12 mouse cellular contexts compared by ENCODE assay signal in the genomic region with DNA sequence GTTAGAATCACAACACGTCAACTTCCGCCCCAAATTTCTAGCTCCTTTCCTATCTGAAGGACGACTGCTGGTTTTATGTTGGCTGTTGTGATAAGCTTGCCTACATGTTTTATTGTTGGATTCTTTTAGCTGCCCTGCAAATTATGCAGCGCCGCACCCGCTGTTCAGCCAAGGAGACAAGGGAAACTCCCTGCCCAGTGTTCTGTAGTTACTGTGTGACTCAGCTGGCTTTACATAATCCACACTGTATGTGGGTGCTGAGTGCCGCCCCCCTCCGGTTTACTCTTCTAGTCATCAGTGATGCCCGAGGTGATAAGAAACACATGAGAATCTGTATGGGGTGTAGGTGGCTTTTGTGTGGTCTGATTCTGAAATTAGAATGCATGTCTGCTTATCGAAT.
DNase-seq lines count a peak whose midpoint lies in the region; ATAC-seq and TF ChIP-seq lines count a peak whose summit lies in the region.
"Had no signal": no experiment of that assay in that cellular context is flagged by ENCODE, and none has a peak within 500 bp of the region (broad histone marks: within the 10 kb centered on the region; RNA-seq: fewer than 3 reads in every experiment).

No protein-coding gene starts in this region.

- no peaks in the 10 kb centered on the region for H3K9me3 ChIP-seq in liver, embryonic 11.5 days (ENCODE audit: control insufficient read depth, low read length)
- H3K9me3 ChIP-seq: heart, embryonic 10.5 days; limb, embryonic 12.5 days had no signal

- H3K9ac ChIP-seq in liver, embryonic 11.5 days (ENCODE audit: low read depth, low read length), result no peak overlapping the region
- H3K9ac ChIP-seq: limb, embryonic 12.5 days had no signal

- no peak overlapping the region for H3K4me3 ChIP-seq in kidney, adult 2 months (ENCODE audit: insufficient read depth, low read depth, low read length)
- no peak overlapping the region for H3K4me3 ChIP-seq in liver, embryonic 11.5 days (ENCODE audit: low read depth, low read length)
- H3K4me3 ChIP-seq: heart, embryonic 10.5 days; limb, embryonic 12.5 days had no signal

- no peak for TF ChIP-seq POLR2A in kidney, adult 2 months (IDR thresholded peaks at IDR 0.05; ENCODE audit: low read depth, low read length)

- peak; percentile 20 for DNase-seq in kidney, postnatal 10 days
- DNase-seq in kidney, adult 2 months, result no peak
- peak; percentile 73 for DNase-seq in 3T3-L1 (ENCODE audit: low read depth, low spot score)
- peak; percentile 90 for DNase-seq in brain, adult 2 months (ENCODE audit: low read depth, low spot score)
- DNase-seq in left cerebral cortex, postnatal 10 days (ENCODE audit: extremely low spot score in 1 of 2, low spot score in 2 of 2), result peak; percentile 20 to 43
- DNase-seq in spleen, adult 18-20 months, result no peak
- DNase-seq in ovary, postnatal 10 days (ENCODE audit: low spot score), result no peak
- DNase-seq in liver, embryonic 11.5 days (ENCODE audit: low spot score), result no peak
- DNase-seq: cerebellum, postnatal 10 days had no signal

- H3K36me3 ChIP-seq in kidney, adult 2 months (ENCODE audit: control insufficient read depth, insufficient read depth, low read length), result no peaks in the 10 kb centered on the region
- H3K36me3 ChIP-seq in liver, embryonic 11.5 days (ENCODE audit: control insufficient read depth, insufficient read depth, low read length), result peaks cover 5% of the 10 kb centered on the region; the same call in 1 of the 2 replicates

- no peaks in the 10 kb centered on the region for H3K27me3 ChIP-seq in kidney, adult 2 months (replicated peaks; ENCODE audit: control insufficient read depth, insufficient read depth, low read length)
- no peaks in the 10 kb centered on the region for H3K27me3 ChIP-seq in liver, embryonic 11.5 days (replicated peaks; ENCODE audit: control insufficient read depth, insufficient read depth, low read length)
- H3K27me3 ChIP-seq: limb, embryonic 12.5 days had no signal

- H3K4me1 ChIP-seq in kidney, adult 2 months (ENCODE audit: control insufficient read depth, insufficient read depth, low read length), result no peaks in the 10 kb centered on the region
- no peaks in the 10 kb centered on the region for H3K4me1 ChIP-seq in liver, embryonic 11.5 days (replicated peaks; ENCODE audit: control insufficient read depth, insufficient read depth, low read length)
- H3K4me1 ChIP-seq: limb, embryonic 12.5 days had no signal

- intact Hi-C loops in left cerebral cortex, postnatal 10 days (cut with DNase I), result no loop called here

- TF ChIP-seq CTCF in kidney, adult 2 months (conservative IDR thresholded peaks at IDR 0.05; ENCODE audit: insufficient read depth, insufficient read length, low read depth, low read length), result no peak

- H3K4me2 ChIP-seq in liver, embryonic 11.5 days, result no peak overlapping the region
- H3K4me2 ChIP-seq: limb, embryonic 12.5 days had no signal

- ATAC-seq in liver, embryonic 11.5 days (replicated peaks; ENCODE audit: low FRiP score), result no peak
- ATAC-seq: lung, postnatal 0 days had no signal

- no peak overlapping the region for H3K27ac ChIP-seq in kidney, adult 2 months (ENCODE audit: insufficient read depth, low read depth, low read length)
- H3K27ac ChIP-seq in liver, embryonic 11.5 days (ENCODE audit: low read depth, low read length), result no peak overlapping the region
- H3K27ac ChIP-seq: heart, embryonic 10.5 days; limb, embryonic 12.5 days had no signal

- WGBS in kidney, adult 2 months, result 69% methylated on average over 10 of the region's 10 CpGs
- WGBS in liver, embryonic 11.5 days, result 89% methylated on average over 10 of the region's 10 CpGs

Comparison
In these comparisons a context has a peak if more than half of its experiments do, and no peak if none do; other contexts are left out.
1. DNase-seq: peak in kidney, postnatal 10 days (single experiment), 3T3-L1 (single experiment), brain, adult 2 months (single experiment) and left cerebral cortex, postnatal 10 days (2 of 2); none in kidney, adult 2 months (single experiment), spleen, adult 18-20 months (0 of 2), ovary, postnatal 10 days (single experiment) and liver, embryonic 11.5 days (single experiment).